Mouse (Mus musculus) spleen, adult 18-20 months (tissue): ENCODE measurements around the gene Lrit3.

ENCODE experiments used
- DNase-seq, 2 experiments: peaks; one replicate each; pipeline ENCODE4 v3.0.0; 2022; ENCODE audit warnings: mixed read lengths in 2 of 2

Lrit3 gene

DNA sequence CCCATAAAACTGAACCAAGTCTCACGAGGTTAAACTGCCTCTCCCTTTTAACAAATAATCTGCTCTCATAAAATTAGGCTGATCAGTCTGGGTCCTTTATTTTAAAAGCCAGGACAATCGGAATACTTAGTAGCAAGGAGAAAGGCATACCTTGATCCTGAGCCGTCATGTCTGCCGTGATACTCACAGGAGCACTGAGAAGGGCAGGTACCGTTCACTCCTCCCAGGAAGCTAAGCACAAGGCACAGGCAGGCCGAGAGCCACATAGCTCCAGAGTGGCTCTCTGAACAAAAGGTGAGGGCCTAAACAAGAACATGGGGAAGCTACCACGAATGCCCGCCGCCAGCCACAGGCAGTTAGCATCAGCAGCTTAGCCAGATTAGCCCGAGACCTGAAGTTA, at the start of gene Lrit3:
Gene Lrit3, minus strand, starts transcription at position 266 of the 400 bp plus-strand sequence.
- DNase-seq, result no peak

DNA sequence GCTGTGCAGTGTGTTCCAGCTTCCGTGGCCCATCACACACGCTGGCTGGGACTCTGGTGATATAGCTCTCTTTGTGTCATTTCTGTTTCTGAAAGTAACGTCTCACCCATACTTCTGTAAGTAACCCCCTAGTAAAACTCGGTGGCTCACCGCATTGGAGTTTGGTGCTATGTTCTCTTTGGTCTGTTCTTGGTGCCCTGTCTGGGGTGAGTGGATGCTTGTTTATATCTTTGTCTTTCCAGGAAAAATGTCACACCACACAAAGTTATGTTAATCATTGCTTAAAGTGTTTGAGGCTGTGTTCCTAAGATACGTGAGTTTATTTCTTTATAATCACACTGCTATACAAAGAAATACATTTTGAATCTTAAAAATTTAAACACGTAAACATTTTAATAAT, 43.0 kb upstream of the Lrit3 start:
- no peak for DNase-seq

DNA sequence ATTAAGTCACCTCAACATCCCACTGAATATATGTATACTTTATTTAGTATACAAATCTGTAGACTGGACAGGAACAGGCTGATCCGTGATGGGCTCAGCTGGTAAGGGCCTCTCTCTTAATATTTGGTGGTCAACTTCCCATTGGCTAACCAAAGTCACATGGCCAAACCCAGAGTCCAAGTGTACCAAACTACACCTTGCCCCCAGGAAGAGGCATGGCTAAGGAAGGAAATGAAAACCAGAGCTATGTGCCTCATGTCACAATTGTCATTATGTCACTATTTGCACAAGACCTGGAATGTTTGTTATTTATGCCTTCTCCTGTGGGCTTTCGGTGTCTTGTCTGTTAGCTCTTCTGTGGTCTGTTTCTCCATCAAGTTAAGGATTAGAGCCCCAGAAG, 42.0 kb upstream of the Lrit3 start:
- DNase-seq, result no peak

- DNase-seq, result no peak
These were observed 34.2 kb upstream of the Lrit3 start for GRCm38 (mm10) chr3:129838017-129838416.

- no peak for DNase-seq
These were observed 33.1 kb upstream of the Lrit3 start for GRCm38 (mm10) chr3:129836965-129837364.

DNA sequence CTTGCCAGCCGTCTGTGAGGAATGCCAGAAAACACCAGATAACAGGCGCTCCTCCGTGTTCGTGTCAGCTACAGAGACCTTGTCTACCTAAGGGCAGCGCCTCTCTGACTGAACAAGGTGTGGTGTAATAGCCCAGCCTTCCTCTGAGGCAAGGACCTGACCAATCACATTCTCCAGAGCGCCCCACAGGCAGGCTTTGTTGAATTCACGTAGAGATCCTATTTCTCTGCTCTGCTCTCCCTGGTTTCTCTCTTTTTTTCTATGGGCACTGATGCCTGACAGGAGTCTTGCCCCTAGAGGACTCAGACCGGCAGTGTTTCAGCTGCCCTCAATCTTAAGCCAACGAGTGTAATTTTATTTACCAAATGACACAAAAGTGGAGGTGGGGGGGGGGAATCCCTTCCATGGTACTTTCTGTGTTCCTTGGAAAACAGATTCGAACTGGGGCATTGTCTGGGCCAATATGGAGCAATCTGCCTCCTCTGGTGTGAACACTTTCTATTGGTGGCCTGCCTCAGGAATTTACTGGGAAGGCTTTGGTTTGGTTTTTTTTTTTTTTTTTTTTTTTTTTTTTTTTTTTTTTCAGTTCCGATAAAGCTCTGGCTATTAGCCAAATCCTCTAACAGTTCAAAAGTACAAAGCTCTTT, 32.3 kb upstream of the Lrit3 start:
- DNase-seq, result no peak

DNA sequence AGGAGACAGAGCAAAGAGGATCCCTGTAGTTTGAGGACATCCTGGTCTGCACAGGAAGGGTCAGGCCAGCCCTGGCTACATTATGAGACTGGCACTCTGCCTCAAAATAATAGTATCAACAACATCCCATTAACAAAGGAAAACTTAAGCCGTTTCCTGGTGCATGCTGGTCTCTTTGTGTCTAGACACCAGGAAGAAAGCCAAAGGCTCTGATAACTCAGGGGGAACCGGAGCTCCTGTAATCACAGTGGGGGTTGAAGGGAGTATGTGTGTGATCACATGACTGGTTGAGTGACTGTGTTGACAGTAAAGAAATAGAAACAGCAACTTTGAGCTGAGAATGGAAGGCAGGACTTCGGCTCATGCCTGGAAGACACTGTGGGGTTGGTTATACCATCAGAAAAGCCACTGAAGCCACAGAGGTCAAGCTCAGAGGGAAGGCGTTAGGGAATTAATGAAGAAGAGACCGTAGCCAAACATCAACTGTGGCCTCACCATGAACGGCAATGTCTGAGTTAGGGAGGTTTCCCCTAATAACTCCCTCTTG, 31.6 kb upstream of the Lrit3 start, which contains the start of gene Cfi:
Gene Cfi, plus strand, starts transcription at position 497 of the 547 bp plus-strand sequence.
- no peak for DNase-seq

GRCm38 (mm10) chr3:129831035-129831568, 27.3 kb upstream of the Lrit3 start, which contains the start of gene Gar1:
Gene Gar1, minus strand, starts transcription at chr3:129831396.
- DNase-seq, result peak; percentile 89 to 93

DNA sequence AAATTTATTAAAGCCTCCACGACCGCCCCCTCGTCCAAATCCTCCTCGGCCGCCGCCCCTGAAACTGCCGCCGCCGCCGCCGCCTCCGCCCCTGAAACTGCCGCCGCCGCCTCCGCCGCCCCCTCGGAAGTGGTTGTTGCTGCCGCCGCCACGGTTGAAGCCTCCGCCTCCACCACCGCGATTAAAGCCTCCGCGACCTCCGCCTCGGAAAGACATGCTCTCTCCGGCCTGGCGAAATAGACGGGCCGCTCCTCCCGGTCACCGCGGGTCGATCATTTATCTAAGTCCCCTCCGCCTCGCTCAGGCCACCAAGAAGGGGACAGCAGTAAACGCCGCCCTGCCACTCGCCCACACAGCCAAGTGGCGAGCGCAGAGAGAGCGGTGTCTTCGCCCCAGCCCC, 26.8 kb upstream of the Lrit3 start:
- peak in 1 of 2 experiments; percentile 53 for DNase-seq

DNA sequence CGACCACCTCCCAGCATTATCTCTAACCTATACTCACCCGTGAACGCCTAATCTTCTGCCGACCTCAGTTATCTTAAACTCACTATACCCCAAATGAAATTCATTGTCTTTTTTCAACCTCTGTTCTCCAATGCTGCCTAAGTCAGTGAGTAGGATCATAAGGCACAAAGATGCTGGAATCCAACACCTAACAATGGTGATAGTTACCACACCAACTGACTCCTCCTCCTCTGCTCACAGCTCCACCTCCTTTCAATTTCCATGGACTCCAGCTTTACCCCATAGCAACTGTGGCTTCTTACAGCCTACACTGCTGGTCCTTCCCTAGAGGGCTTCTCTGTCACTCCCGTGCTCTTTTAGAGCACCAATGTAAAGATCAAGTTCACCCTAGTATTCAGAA, 23.9 kb upstream of the Lrit3 start:
- no peak for DNase-seq

GRCm38 (mm10) chr3:129826691-129827090, 22.9 kb upstream of the Lrit3 start:
- no peak for DNase-seq

GRCm38 (mm10) chr3:129824891-129825290, 21.1 kb upstream of the Lrit3 start:
- DNase-seq, result no peak

GRCm38 (mm10) chr3:129824146-129824545, 20.3 kb upstream of the Lrit3 start:
- no peak for DNase-seq

DNA sequence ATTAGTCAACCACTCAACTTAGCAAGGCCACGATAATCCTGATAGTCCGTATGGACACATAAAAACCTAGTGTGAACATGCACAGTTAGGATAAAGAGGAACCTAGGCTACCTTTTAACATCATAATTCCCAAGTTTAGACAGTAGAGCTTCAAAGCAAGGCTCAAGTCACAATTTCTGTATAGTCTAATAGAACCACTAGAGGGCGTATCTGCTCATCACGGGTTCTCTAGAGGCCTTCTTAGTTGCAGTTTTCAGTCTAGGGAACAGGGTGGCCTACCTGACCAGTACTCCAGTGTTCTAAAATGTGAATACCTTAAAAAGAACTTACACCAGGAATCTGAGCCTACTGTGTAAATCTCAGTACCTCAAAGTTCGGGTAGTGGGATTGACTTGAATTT, 19.5 kb upstream of the Lrit3 start:
- DNase-seq, result no peak

GRCm38 (mm10) chr3:129822206-129822775, 18.5 kb upstream of the Lrit3 start, which contains the start of gene Rrh:
Gene Rrh, minus strand, starts transcription at chr3:129822587.
- no peak for DNase-seq

DNA sequence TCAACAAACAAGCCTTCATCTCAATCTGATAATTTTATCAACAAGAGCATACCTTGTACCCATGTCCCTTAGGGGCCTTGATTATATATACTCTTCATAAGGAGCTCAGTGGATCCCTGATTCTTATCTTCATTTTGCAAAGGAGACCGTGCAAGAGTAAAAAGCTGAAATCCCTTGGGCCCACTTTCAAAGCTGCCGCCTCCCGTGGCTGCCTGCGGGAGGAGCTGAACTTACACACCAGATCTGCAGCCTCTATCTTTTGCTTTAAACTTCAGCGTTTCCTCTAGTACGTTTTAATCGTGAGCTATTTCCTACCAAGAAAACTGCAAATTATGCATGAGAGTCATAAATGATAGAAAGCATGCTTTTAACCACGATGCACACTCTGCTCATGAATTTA, 17.9 kb upstream of the Lrit3 start:
- DNase-seq, result no peak

DNA sequence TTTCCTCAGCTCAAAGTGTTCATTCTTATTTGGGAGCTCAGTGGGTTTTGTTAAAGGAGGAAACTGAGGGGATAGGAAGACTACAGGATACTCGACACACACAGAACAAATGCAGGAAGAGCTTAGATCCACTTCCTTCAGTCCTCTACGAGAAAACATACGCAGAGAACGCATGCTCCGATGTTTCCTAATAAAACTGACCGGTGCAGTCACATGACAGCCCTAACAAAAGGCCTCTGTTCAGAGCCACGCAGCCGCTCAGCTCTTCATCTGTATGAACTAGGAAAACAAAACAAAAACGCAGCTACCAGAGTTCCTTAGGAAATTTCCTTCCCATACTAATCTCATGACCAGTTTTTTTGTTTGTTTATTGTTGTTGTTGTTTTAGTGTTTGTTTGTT, 17.0 kb upstream of the Lrit3 start:
- no peak for DNase-seq

GRCm38 (mm10) chr3:129799011-129799410, 4.8 kb downstream of the Lrit3 start:
- no peak for DNase-seq

DNA sequence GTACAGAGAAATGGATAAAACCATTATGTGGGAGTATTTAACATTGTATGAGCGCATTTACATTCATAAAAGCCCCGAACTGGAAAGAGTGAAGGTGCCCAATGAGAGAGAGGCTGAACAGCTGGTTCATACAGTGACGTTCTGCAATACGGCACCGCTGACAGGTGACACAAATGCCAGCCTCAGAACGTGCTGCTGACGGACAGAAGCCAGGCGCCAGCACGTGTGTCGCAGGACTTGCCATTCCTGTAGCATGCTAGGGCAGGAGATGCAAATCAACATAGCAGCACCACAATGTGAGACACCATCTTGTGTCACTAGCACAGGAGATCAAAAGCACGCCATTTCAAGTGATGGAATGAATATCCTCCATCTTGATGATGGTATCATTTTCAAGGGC, 5.3 kb downstream of the Lrit3 start:
- no peak for DNase-seq

DNA sequence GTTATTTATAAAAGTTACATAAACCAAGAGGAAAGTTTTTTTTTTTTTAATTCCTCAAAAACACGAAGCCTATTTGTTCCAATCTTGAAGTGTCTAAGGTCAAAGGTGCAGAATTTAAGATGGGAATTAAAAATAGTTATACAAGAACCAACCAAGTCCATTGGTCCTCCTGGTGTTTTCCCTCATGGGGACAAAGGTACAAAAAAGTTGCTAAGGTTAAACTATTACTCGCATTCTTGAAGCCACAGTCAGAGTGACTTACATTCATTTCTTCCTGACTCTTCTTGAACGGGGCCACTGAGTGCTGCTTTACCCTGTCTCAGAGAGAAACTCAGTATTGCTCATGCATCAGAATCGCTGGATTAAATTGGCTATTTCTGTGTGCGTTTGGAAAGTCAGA, 6.5 kb downstream of the Lrit3 start:
- no peak for DNase-seq

- no peak for DNase-seq
These were observed 10.0 kb downstream of the Lrit3 start for GRCm38 (mm10) chr3:129793801-129794200.

DNA sequence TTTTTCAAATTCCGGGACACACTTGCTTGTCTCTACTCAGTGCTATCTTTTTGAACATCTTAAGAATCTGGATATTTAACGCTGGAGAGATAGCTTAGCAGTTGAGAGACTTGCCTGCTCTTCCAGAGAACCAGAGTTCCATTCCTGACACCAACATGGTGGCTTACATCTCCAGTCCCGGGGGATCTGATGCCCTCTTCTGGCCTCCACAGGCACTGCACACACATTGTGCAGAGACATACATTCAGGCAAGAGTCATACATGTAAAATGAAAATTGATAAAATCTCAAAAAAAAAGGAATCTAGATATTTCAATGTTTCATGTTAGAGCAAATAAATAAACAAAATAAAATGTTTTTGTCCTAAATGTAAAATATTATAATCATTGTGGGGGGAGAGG, 21.1 kb downstream of the Lrit3 start:
- DNase-seq, result no peak

GRCm38 (mm10) chr3:129781435-129781834, 22.4 kb downstream of the Lrit3 start:
- DNase-seq, result no peak

DNA sequence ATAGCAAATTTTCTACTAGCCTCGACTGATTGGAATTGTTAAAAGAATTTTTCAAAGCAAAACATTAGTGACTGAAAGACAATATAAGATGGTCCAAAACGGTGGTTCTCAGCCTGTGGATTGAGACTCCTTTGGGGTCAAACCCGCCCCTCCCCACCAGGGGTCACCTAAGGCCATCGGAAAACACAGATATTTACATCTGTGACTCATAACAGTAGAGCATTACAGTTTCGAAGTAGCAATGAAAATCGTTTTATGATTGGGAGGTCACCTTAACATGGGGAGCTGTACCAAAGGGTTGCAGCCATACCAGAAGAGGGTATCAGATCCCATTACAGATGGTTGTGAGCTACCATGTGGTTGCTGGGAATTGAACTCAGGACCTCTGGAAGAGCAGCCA, 32.6 kb downstream of the Lrit3 start:
- DNase-seq, result no peak
